Mouse (Mus musculus): ENCODE results near the gene Tor2a.

DNA sequence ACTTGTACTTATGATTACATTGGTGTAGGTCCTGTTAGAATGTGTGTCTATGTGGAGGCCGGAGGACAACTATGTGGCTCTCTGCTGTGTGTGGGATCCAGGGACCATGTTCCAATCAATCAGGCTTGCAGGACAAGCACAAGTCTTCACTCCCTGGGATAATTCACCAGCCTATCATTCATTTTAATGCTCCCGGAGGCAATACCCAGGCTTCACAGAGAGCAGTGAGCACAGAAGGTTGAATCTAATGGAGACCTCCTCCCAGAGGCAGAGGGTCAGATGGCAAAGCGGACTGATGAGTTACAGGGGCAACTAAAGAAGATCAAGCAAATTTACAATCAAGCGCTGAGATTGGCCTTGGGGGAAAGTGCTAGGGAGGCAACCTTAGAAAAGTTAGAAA, 27.5 kb upstream of the Tor2a start:
- TF ChIP-seq CTCF (IDR thresholded peaks at IDR 0.05; ENCODE audit: control insufficient read depth, insufficient read depth, insufficient read length) = no peak
- no peak for TF ChIP-seq CEBPB (IDR thresholded peaks at IDR 0.05; ENCODE audit: low read depth)
- TF ChIP-seq USF1 (IDR thresholded peaks at IDR 0.05; ENCODE audit: low read depth) = no peak
- TF ChIP-seq MAX (IDR thresholded peaks at IDR 0.05) = no peak
